Mouse (Mus musculus) embryonic fibroblast, embryonic 13.5 days (primary cell): ENCODE measurements at regions not wholly inside any gene's neighbourhood (a gene's known extent, or its start where the extent isn't known, plus 50 kb on each side); places are given as distances from the start of the nearest gene placed in this dataset.

Experiments
- CTCF ChIP-seq: IDR thresholded peaks from 2 replicates; pipeline ENCODE4 v1.5.1; 2011; ENCODE audit warnings: mild to moderate bottlenecking, control low read depth, low read length, moderate library complexity, borderline replicate concordance; ENCODE audit not compliant: insufficient read depth
- POLR2A ChIP-seq: IDR thresholded peaks from 2 replicates; pipeline ENCODE4 v1.6.1; 2011; ENCODE audit warnings: low read depth, mild to moderate bottlenecking, control low read depth, low read length, moderate library complexity

DNA sequence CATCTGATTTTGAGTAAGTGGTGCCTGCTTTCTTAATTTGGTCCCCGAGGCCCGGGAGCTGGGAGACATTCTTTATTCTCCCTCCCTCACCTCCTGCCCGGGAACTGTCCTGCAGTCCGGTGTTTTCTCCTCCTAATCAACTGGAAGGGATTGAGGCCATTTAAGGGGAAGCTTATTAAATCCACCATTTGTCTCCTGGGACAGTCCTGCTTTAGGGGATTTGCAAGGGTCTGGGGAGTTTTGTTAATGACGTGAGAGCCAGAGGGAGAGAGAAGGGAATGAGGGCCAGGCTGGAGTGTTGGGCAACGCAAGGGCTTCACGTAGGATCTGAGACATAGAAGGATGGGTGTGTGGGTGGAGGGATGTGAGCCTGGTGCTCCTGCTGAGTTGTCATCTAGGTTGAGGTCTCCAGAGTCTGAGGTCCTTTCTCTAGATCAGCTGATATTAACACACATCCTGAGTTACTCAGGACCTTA, 444.6 kb downstream of the Cd83 start:
- no peak for TF ChIP-seq CTCF
- TF ChIP-seq POLR2A: no peak
